Mouse (Mus musculus): Measurements from ENCODE around the gene Psmc6. TPM values are rescaled to one million over a fixed set of nuclear protein-coding genes. Genes with fewer than 3 reads are reported as not detected.

The Psmc6 gene
- total RNA-seq, 2 experiments from 2014 or later = 125 to 126 TPM

DNA sequence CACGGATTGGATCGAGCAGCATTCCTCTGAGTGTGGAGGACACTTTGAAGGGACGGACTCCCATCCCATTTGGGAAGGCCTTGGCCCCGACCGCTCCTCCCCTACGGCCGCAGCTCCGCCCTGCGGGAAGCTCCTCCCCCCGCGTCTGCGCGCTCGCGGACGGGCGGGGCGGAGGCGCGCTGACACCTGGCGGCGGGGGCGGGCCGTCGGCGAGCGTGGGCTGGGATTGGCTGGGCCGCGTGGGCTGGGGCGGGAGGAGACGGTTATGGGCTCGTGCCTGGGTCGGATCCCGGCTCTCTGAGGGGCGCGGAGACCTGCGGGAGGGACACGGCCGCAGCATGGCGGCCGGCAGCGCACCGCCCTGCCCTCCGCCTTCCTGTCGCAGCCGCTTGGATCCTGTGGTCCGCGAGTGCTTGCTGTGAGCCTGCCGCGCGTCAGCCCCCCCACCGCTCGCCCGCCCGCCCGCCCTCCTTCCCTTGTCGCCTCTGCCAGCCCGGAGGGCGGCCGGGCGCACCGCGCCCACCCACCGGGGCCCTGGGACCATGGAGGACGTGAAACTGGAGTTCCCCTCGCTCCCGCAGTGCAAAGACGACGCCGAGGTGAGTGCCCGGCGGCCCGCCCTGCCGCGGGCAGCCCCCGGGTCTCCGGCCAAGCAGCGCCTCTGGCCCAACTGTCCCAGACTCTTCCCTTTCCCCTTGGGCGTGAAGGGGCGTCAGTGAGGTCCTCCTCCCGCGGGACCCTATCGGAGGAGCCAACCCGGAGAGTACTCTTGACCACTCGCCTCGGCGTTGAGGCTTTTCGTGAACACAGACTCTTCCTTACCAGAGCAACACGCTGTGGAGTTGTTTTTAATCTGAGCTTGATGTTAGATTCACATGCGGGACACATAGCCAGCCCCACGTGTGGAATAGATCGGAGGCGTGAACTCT lies 21.6 kb downstream of the Psmc6 start, which contains the start of gene Styx:
Gene Styx, plus strand, starts transcription at position 163 of the 929 bp plus-strand sequence.
- peak; percentile 97 to 98 for DNase-seq (ENCODE audit: low spot score in 2 of 2)

DNA sequence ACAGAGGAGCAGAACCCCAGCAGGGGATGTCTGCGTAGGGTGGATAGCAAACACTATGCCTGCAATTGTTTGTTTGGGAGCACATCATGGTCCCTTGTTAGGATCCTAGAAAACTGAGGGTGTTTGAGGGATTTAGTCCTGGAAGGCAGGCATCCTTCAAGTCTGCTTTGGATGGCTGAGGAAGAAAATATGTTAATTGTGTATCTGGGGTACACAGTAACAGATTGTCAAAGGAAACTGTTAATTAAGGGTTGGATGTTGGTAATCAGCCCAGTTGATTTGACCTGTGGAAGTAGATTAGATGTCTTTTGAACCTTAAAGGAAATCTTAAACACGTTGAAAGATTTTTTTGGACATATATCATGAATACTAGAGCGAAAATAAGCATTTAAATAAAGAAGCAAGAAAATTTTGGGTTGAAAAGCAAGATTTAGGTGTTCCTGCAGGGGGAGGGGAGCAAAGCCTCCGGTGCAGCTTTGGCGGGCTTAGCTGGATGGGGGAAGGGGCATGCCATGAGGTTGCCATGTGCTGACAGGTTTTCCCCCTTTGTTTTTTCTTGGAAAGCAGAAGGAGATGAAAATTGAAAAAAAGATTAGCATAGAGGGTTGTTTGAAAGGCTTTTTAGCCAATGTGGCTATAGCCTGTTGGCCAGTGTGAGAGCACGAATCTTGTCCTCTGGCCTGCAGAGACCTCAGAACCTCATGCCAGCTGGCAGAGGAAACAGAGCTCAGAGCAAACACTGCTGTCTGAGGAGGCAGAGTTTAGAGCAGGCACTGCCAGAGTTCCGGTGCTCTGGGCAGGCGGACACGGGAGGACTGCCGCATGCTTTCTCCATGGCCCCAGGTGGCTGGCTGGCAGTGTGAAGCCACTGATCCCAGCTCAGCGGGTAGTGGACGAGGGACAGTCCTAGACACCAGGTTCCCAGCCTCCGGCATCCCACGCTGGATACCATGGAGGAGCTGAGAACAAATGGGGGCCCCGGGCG lies 34.9 kb downstream of the Psmc6 start:
- no peak for DNase-seq (ENCODE audit: low spot score in 2 of 2)

DNA sequence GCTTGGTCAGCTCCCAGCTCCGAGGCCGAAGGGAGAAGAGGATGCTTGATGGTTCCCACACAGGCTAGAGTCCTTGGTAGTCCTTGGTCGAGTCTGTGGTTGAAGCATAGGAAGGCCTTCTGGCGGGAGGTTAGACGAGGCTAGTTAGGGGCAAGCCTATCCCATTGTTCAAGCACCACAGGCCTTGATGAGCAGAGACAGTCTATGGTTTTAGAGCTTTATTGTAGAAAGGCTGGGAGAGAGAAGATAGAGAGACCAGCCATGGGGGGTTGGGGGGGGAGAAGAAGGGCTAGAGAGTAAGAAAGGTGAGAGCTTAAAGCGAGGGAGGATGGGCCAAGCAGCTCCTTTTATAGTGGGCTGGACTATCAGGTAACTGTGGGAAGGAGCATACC lies 35.6 kb downstream of the Psmc6 start:
- DNase-seq (ENCODE audit: low spot score in 2 of 2) = no peak

DNA sequence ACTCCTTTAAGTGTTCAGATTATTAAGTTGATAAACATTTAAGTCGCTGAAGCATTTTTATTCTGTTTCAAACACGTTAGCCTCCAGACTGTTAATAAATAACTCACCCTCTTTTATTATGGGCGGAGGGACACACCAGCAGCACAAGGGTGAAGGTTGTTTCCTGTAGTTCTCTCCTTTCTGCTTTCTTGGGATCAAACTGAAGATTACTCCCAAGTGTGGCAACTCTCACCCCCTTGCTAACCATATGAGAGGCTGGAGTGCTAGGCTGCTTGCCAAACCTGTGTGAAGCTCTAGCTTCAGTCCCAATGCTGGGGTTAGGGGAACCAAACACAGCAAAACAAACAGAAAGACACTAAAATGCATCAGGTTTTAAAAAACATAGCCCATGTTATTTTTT lies 49.2 kb downstream of the Psmc6 start:
- DNase-seq (ENCODE audit: low spot score in 2 of 2) = no peak

DNA sequence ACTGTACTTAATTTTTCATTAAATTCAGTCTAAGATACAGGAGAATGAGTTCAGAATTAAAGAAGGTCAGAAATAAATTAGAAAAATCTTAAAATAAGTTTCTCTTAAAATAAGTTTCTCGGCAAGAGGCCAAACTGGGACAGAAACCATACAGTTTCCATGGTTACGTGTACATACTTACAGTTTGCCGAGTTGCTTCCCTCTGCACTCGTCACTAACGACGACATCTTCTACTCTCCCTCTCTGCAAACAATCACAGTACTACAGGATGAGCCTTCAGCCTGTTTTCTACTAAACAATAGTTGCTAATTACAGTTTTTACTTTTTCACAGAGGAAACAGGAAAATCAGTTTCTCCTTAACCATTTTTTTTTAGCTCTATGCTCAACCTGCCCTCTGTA lies 51.2 kb downstream of the Psmc6 start:
- no peak for DNase-seq (ENCODE audit: low spot score in 2 of 2)

DNA sequence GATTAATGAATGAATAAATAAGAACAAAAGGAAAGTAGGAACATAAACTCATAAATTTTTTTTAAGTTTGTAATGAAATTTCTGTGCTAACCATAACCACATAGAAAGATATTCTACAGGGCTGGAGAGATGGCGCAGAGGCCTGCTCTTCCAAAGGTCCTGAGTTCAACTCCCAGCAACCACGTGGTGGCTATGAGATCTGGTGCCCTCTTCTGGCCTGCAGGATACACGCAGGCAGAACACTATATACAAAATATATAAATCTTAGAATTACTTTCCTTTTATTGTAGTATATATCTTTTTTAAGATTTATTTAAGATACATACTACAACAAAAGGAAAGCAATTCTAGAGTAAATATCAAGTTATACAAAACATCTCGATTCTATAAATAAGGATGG lies 53.3 kb downstream of the Psmc6 start:
- no peak for DNase-seq (ENCODE audit: low spot score in 2 of 2)

DNA sequence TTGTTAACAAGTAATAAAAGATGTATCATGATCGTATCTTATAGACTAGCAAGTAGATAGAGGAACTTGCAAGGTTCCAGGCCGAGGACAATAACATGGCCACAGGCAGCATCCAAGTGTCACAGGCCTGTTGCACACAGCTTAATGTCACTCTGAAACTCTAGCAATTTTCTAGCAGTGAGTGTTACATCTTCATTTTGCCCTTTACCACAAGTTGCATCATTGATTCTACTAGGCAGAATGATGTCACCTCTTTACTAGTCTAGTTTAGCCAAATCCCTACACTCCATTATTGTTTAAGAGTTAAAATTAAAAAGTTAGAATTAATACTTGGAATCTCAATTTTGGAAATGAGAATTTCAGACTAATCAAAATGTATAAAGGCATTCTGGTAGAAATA lies 56.0 kb downstream of the Psmc6 start:
- no peak for DNase-seq (ENCODE audit: low spot score in 2 of 2)

DNA sequence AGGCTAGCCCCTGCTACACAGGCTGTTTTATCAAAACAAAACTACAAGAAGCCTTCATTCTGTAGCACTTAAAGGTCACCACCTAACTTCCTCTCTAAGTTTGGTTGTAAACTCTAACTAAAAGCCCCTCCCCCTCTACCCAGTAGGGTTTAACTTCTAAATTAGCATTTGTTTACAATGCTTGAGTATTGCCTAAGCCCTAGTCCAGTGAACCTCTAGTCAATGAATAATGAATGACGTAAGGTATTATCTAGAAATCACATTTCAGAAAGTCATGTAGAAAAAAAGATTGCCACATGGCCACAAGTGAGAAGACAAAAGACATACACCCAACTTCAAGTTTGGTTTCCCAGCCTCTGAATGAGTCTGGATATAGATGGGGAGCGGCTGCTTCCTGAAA lies 57.9 kb downstream of the Psmc6 start:
- no peak for DNase-seq (ENCODE audit: low spot score in 2 of 2)

DNA sequence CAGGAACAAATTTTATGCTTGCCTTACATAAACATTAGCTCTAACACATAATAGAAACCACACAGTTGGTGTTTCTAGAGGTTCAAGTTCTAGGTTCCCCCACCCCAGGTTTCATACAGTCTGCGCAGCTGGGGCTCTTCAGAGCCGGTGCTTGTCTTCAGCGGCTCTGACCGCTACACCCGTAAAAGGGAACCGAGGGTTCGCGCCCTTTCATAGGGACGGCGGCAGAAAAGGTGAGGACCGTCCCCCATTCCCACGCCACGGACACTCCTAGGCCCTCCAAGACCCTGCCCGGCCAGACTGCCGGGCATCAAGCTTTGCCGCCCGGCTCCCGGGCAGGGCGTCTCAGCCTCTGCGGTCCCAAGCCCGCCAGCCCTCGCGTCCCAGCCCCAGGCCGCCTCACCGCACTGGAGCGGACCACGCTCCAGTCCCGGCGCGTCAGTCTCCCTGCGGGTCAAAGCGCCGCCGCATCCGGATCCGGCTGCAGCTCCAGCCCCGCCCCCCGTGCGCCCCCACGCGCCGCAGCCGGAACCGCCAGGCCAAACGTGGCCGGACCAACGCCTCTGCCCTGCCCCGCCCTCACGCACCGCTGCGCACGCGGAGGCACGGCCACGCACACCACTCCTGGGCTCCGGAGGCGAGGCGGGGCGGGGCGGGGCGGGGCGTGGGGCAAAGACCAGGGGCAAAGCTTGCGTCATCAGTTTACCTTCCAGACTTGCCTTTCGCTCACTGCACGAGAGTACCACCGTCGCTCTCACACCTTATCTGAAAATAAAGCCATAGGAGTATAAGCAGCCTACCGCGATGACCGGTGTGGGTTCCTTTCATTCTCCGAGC lies 59.0 kb downstream of the Psmc6 start:
- DNase-seq (ENCODE audit: low spot score in 2 of 2) = peak; percentile 93 to 94

DNA sequence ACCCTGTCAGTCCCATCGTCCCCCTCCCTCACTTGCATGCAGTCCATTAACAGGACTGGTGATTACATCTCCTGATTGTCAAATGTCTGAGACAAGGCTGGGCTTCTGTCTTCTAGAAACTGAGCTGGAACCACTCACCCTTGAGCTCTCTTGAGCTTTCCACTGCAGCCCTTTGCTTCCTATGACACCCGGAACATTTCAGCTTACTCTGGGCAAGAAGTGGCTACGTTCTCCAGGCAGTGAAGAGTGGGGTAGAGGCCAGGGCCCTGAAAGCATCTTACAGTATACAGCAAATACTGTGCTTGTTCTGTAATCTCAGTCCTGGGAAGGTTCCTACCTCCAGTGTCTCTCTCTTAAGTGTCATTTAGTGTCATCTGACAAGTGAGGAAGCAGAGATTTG lies 59.6 kb downstream of the Psmc6 start:
- no peak for DNase-seq (ENCODE audit: low spot score in 2 of 2)

Other genes starting within 250 kb of the Psmc6 start
- gene Gpr137c, start 110.1 kb upstream of the Psmc6 start, total RNA-seq (2021) = 1 to 10 TPM; 1.4 TPM
- 10 to 100 TPM; 15.5 to 15.8 TPM for gene Txndc16, start 109.5 kb upstream of the Psmc6 start, total RNA-seq (2021)
- gene Ero1l, start 11.0 kb upstream of the Psmc6 start, total RNA-seq (2021) = 10 to 100 TPM; 34.6 to 46.5 TPM
- 10 to 100 TPM; 22.4 to 23.4 TPM for gene Styx, start 21.3 kb downstream of the Psmc6 start, total RNA-seq (2021)
- 10 to 100 TPM; 29.3 to 35.8 TPM for gene Gnpnat1, start 75.1 kb downstream of the Psmc6 start, total RNA-seq (2021)
- 100 to 1,000 TPM in 1 of 2 experiments, 10 to 100 TPM in 1; 82.2 to 118 TPM for gene Fermt2, start 200.3 kb downstream of the Psmc6 start, total RNA-seq (2021)